In genomic region chr17:73213677-73214076, GRCm38 (mm10) we compare ENCODE assay signal across 25 mouse cellular contexts.
DNase-seq lines count a peak whose midpoint lies in the region; ATAC-seq and TF ChIP-seq lines count a peak whose summit lies in the region.
"Had no signal": no experiment of that assay in that cellular context is flagged by ENCODE, and none has a peak within 500 bp of the region (broad histone marks: within the 10 kb centered on the region; RNA-seq: fewer than 3 reads in every experiment).

No protein-coding gene starts in this region.

- no peak for TF ChIP-seq EP300 in stomach, postnatal 0 days (optimal IDR thresholded peaks at IDR 0.05)

- H3K27me3 ChIP-seq in heart, embryonic 16.5 days (ENCODE audit: control insufficient read depth, insufficient read depth, low read length): no peaks in the 10 kb centered on the region
- no peaks in the 10 kb centered on the region for H3K27me3 ChIP-seq in heart, embryonic 10.5 days (ENCODE audit: insufficient read depth, poor library complexity, severe bottlenecking)
- no peaks in the 10 kb centered on the region for H3K27me3 ChIP-seq in kidney, postnatal 0 days (ENCODE audit: insufficient read depth, low read length)
- no peaks in the 10 kb centered on the region for H3K27me3 ChIP-seq in lung, embryonic 15.5 days
- H3K27me3 ChIP-seq in stomach, embryonic 16.5 days (ENCODE audit: control insufficient read depth, insufficient read depth, low read length): no peaks in the 10 kb centered on the region
- H3K27me3 ChIP-seq in stomach, postnatal 0 days (ENCODE audit: control insufficient read depth, insufficient read depth, low read length): no peaks in the 10 kb centered on the region
- H3K27me3 ChIP-seq: CH12.LX; embryonic facial prominence, embryonic 12.5 days; forebrain, embryonic 13.5 days; Patski had no signal

- DNase-seq in heart, embryonic 10.5 days (ENCODE audit: low spot score): no peak
- peak; percentile 37 for DNase-seq in kidney, postnatal 0 days (ENCODE audit: low spot score)
- DNase-seq in kidney, postnatal 25 days: no peak
- no peak for DNase-seq in lung, postnatal 10 days
- no peak for DNase-seq in stomach, postnatal 0 days (ENCODE audit: low spot score)
- DNase-seq: adrenal gland, adult 8-10 months; adrenal gland, postnatal 14 days; adrenal gland, postnatal 36 days; B cell, adult 2 months; cerebellum, adult 11-12 months; cerebellum, adult 2 months; cerebellum, adult 9-10 months; cerebellum, postnatal 10 days; cerebellum, postnatal 25 days had no signal

- no peak for ATAC-seq in heart, embryonic 16.5 days (replicated peaks; ENCODE audit: extremely low read depth, insufficient read depth, low FRiP score)
- no peak for ATAC-seq in kidney, postnatal 0 days (replicated peaks; ENCODE audit: low FRiP score, low read depth)
- peak; percentile 55; the same call in 1 of the 2 replicates for ATAC-seq in lung, embryonic 15.5 days (ENCODE audit: borderline replicate concordance, extremely low read depth, low FRiP score, low TSS enrichment)
- no peak for ATAC-seq in stomach, embryonic 16.5 days (ENCODE audit: insufficient read depth, low FRiP score)
- ATAC-seq in stomach, postnatal 0 days (ENCODE audit: low FRiP score, low TSS enrichment): no peak
- ATAC-seq: activated CD4-positive, CD25-positive, alpha-beta regulatory T cell, adult 4 months; CD4-positive, CD25-positive, alpha-beta regulatory T cell, adult 4 months; forebrain, embryonic 13.5 days; Patski had no signal

- peaks cover 5% of the 10 kb centered on the region for H3K4me1 ChIP-seq in heart, embryonic 16.5 days (ENCODE audit: control insufficient read depth, insufficient read depth, low read length)
- H3K4me1 ChIP-seq in heart, embryonic 10.5 days: peaks cover 8% of the 10 kb centered on the region; the same call in 1 of the 2 replicates
- no peaks in the 10 kb centered on the region for H3K4me1 ChIP-seq in kidney, postnatal 0 days (replicated peaks; ENCODE audit: insufficient read depth, low read length)
- H3K4me1 ChIP-seq in lung, embryonic 15.5 days: peaks cover 13% of the 10 kb centered on the region
- peaks cover 4% of the 10 kb centered on the region; the same call in 1 of the 2 replicates for H3K4me1 ChIP-seq in stomach, embryonic 16.5 days (ENCODE audit: control insufficient read depth, insufficient read depth, low read length)
- H3K4me1 ChIP-seq in stomach, postnatal 0 days (replicated peaks; ENCODE audit: control insufficient read depth, insufficient read depth): no peaks in the 10 kb centered on the region
- H3K4me1 ChIP-seq: embryonic facial prominence, embryonic 10.5 days; embryonic facial prominence, embryonic 12.5 days; forebrain, embryonic 13.5 days had no signal

- no peak for TF ChIP-seq CTCF in kidney, postnatal 0 days (IDR thresholded peaks at IDR 0.05; ENCODE audit: low read depth)
- no peak for TF ChIP-seq CTCF in stomach, postnatal 0 days (IDR thresholded peaks at IDR 0.05; ENCODE audit: low read depth)

- H3K36me3 ChIP-seq in heart, embryonic 16.5 days (ENCODE audit: control insufficient read depth, insufficient read depth): peaks cover 3% of the 10 kb centered on the region; the same call in 1 of the 2 replicates
- 0 out of 2 replicates have a peak, but pooled peaks cover 8% of the 10 kb centered on the region for H3K36me3 ChIP-seq in heart, embryonic 10.5 days
- H3K36me3 ChIP-seq in kidney, postnatal 0 days (ENCODE audit: insufficient read depth, low read length): no peaks in the 10 kb centered on the region
- H3K36me3 ChIP-seq in lung, embryonic 15.5 days: no peaks in the 10 kb centered on the region
- H3K36me3 ChIP-seq in stomach, embryonic 16.5 days (ENCODE audit: control insufficient read depth, insufficient read depth, low read length): no peaks in the 10 kb centered on the region
- H3K36me3 ChIP-seq in stomach, postnatal 0 days (ENCODE audit: control insufficient read depth, insufficient read depth, low read length): no peaks in the 10 kb centered on the region
- H3K36me3 ChIP-seq: embryonic facial prominence, embryonic 10.5 days; embryonic facial prominence, embryonic 12.5 days had no signal

- H3K27ac ChIP-seq in heart, embryonic 16.5 days (ENCODE audit: low read length): peak overlapping the region; percentile 51
- no peak overlapping the region for H3K27ac ChIP-seq in heart, embryonic 10.5 days
- H3K27ac ChIP-seq in kidney, postnatal 0 days: no peak overlapping the region
- H3K27ac ChIP-seq in lung, embryonic 15.5 days: peak overlapping the region; percentile 61
- peak overlapping the region; percentile 23; the same call in 1 of the 2 replicates for H3K27ac ChIP-seq in stomach, embryonic 16.5 days (ENCODE audit: low read length)
- no peak overlapping the region for H3K27ac ChIP-seq in stomach, postnatal 0 days (replicated peaks)
- H3K27ac ChIP-seq: embryonic facial prominence, embryonic 10.5 days; embryonic facial prominence, embryonic 12.5 days; forebrain, embryonic 13.5 days had no signal

- no peak overlapping the region for H3K4me3 ChIP-seq in heart, embryonic 16.5 days (ENCODE audit: low read length)
- no peak overlapping the region for H3K4me3 ChIP-seq in heart, embryonic 10.5 days
- H3K4me3 ChIP-seq in kidney, postnatal 0 days (replicated peaks; ENCODE audit: low read depth, low read length): no peak overlapping the region
- no peak overlapping the region for H3K4me3 ChIP-seq in lung, embryonic 15.5 days
- H3K4me3 ChIP-seq in stomach, embryonic 16.5 days (replicated peaks; ENCODE audit: low read length): no peak overlapping the region
- no peak overlapping the region for H3K4me3 ChIP-seq in stomach, postnatal 0 days (ENCODE audit: low read depth, low read length)
- H3K4me3 ChIP-seq: embryonic facial prominence, embryonic 10.5 days; embryonic facial prominence, embryonic 12.5 days; forebrain, embryonic 13.5 days had no signal

- H3K9me3 ChIP-seq in heart, embryonic 16.5 days (replicated peaks; ENCODE audit: control insufficient read depth, low read length): no peaks in the 10 kb centered on the region
- no peaks in the 10 kb centered on the region for H3K9me3 ChIP-seq in heart, embryonic 10.5 days
- H3K9me3 ChIP-seq in kidney, postnatal 0 days (replicated peaks; ENCODE audit: low read length): no peaks in the 10 kb centered on the region
- H3K9me3 ChIP-seq in lung, embryonic 15.5 days: no peaks in the 10 kb centered on the region
- no peaks in the 10 kb centered on the region for H3K9me3 ChIP-seq in stomach, embryonic 16.5 days (replicated peaks; ENCODE audit: control insufficient read depth, low read length)
- H3K9me3 ChIP-seq in stomach, postnatal 0 days (ENCODE audit: control insufficient read depth, low read length): no peaks in the 10 kb centered on the region
- H3K9me3 ChIP-seq: embryonic facial prominence, embryonic 10.5 days; embryonic facial prominence, embryonic 12.5 days; forebrain, embryonic 13.5 days; G1E had no signal

- no peak overlapping the region for H3K4me2 ChIP-seq in heart, embryonic 16.5 days (ENCODE audit: low read depth, low read length)
- no peak overlapping the region for H3K4me2 ChIP-seq in kidney, postnatal 0 days (ENCODE audit: low read length)
- no peak overlapping the region for H3K4me2 ChIP-seq in lung, embryonic 15.5 days
- no peak overlapping the region for H3K4me2 ChIP-seq in stomach, embryonic 16.5 days (ENCODE audit: low read depth, low read length)
- H3K4me2 ChIP-seq in stomach, postnatal 0 days (replicated peaks; ENCODE audit: low read depth): no peak overlapping the region
- H3K4me2 ChIP-seq: embryonic facial prominence, embryonic 12.5 days; forebrain, embryonic 13.5 days had no signal

- WGBS in heart, embryonic 16.5 days: 69% methylated on average over 2 of the region's 2 CpGs
- 73% methylated on average over 2 of the region's 2 CpGs for WGBS in heart, embryonic 10.5 days
- WGBS in kidney, postnatal 0 days: 20% methylated on average over 2 of the region's 2 CpGs
- 44% methylated on average over 2 of the region's 2 CpGs for WGBS in lung, embryonic 15.5 days
- 52% methylated on average over 2 of the region's 2 CpGs for WGBS in stomach, embryonic 16.5 days
- 53% methylated on average over 2 of the region's 2 CpGs for WGBS in stomach, postnatal 0 days

- H3K9ac ChIP-seq in heart, embryonic 16.5 days (ENCODE audit: low read length): no peak overlapping the region
- H3K9ac ChIP-seq in kidney, postnatal 0 days (ENCODE audit: low read depth, low read length): no peak overlapping the region
- no peak overlapping the region for H3K9ac ChIP-seq in lung, embryonic 15.5 days
- no peak overlapping the region for H3K9ac ChIP-seq in stomach, embryonic 16.5 days (ENCODE audit: low read length)
- H3K9ac ChIP-seq in stomach, postnatal 0 days (ENCODE audit: low read length): no peak overlapping the region
- H3K9ac ChIP-seq: embryonic facial prominence, embryonic 12.5 days; forebrain, embryonic 13.5 days had no signal

Comparison
In these comparisons a context has a peak if more than half of its experiments do, and no peak if none do; other contexts are left out.
1. H3K27ac ChIP-seq: peak in heart, embryonic 16.5 days (single experiment), lung, embryonic 15.5 days (single experiment) and stomach, embryonic 16.5 days (single experiment); none in heart, embryonic 10.5 days (single experiment), kidney, postnatal 0 days (single experiment) and stomach, postnatal 0 days (single experiment).